Mouse (Mus musculus): ENCODE measurements around the gene Tmco3.
A peak's percentile ranks its signal among the peaks of the same experiment; 100 is the strongest.
"Not testable (repeated sequence)": the region's sequence is repeated elsewhere in the genome, so short reads cannot be mapped to it uniquely, and the experiment has no call there.

Tmco3 gene

GRCm38 (mm10) chr8:13306309-13306909 lies 18.4 kb downstream of the Tmco3 start:
- no peak for DNase-seq

- no peak for DNase-seq
Measured at GRCm38 (mm10) chr8:13306916-13307315, 18.9 kb downstream of the Tmco3 start.

- DNase-seq, result peak in 1 of 2 experiments; percentile 2
Measured at GRCm38 (mm10) chr8:13314922-13315321, 26.9 kb downstream of the Tmco3 start.

- DNase-seq, result no peak
Measured at GRCm38 (mm10) chr8:13316671-13317070, 28.7 kb downstream of the Tmco3 start.

GRCm38 (mm10) chr8:13326598-13326997 lies 38.6 kb downstream of the Tmco3 start:
- DNase-seq, result peak; percentile 67 to 75

- DNase-seq, result no peak
Measured at GRCm38 (mm10) chr8:13334671-13335070, 46.7 kb downstream of the Tmco3 start.

GRCm38 (mm10) chr8:13337245-13337644 lies 49.3 kb downstream of the Tmco3 start:
- DNase-seq, result not testable (repeated sequence)

- no peak for DNase-seq
Measured at GRCm38 (mm10) chr8:13337678-13338077, 49.7 kb downstream of the Tmco3 start.

- peak; percentile 76 to 93 for DNase-seq
Measured at GRCm38 (mm10) chr8:13338255-13338860, 50.4 kb downstream of the Tmco3 start, which contains the start of gene Tfdp1. Gene Tfdp1, plus strand, starts transcription at chr8:13338751.

GRCm38 (mm10) chr8:13338901-13339645 lies 51.1 kb downstream of the Tmco3 start:
- DNase-seq, result peak; percentile 10 to 49

- DNase-seq, result no peak
Measured at GRCm38 (mm10) chr8:13339646-13339990, 51.6 kb downstream of the Tmco3 start.

GRCm38 (mm10) chr8:13340650-13341049 lies 52.7 kb downstream of the Tmco3 start:
- DNase-seq, result no peak

- no peak for DNase-seq
Measured at GRCm38 (mm10) chr8:13342340-13342739, 54.4 kb downstream of the Tmco3 start.

- DNase-seq, result no peak
Measured at GRCm38 (mm10) chr8:13343134-13343533, 55.1 kb downstream of the Tmco3 start.

- DNase-seq, result no peak
Measured at GRCm38 (mm10) chr8:13350052-13350451, 62.1 kb downstream of the Tmco3 start.

GRCm38 (mm10) chr8:13351593-13351992 lies 63.6 kb downstream of the Tmco3 start:
- DNase-seq, result no peak

GRCm38 (mm10) chr8:13352601-13353000 lies 64.6 kb downstream of the Tmco3 start:
- DNase-seq, result no peak

GRCm38 (mm10) chr8:13353155-13353833 lies 65.3 kb downstream of the Tmco3 start:
- no peak for DNase-seq

- DNase-seq, result no peak
Measured at GRCm38 (mm10) chr8:13353883-13354282, 65.9 kb downstream of the Tmco3 start.

- no peak for DNase-seq
Measured at GRCm38 (mm10) chr8:13356221-13356620, 68.2 kb downstream of the Tmco3 start.

- DNase-seq, result no peak
Measured at GRCm38 (mm10) chr8:13356681-13357080, 68.7 kb downstream of the Tmco3 start.

- DNase-seq, result no peak
Measured at GRCm38 (mm10) chr8:13360213-13360612, 72.2 kb downstream of the Tmco3 start.

- no peak for DNase-seq
Measured at GRCm38 (mm10) chr8:13361865-13362264, 73.9 kb downstream of the Tmco3 start.

All from kidney, postnatal 25 days (tissue).